Mouse (Mus musculus) bone marrow macrophage, adult 2 months (primary cell): ENCODE data around the gene Fbxo30.

Source experiments
- CTCF ChIP-seq: IDR thresholded peaks from 2 replicates; pipeline ENCODE4 v1.5.1; 2012; ENCODE audit warnings: low read depth, mild to moderate bottlenecking, low read length, moderate library complexity
- POLR2A ChIP-seq: IDR thresholded peaks from 2 replicates; pipeline ENCODE4 v1.6.1; 2012; ENCODE audit warnings: mild to moderate bottlenecking, low read depth, low read length, borderline replicate concordance

DNA sequence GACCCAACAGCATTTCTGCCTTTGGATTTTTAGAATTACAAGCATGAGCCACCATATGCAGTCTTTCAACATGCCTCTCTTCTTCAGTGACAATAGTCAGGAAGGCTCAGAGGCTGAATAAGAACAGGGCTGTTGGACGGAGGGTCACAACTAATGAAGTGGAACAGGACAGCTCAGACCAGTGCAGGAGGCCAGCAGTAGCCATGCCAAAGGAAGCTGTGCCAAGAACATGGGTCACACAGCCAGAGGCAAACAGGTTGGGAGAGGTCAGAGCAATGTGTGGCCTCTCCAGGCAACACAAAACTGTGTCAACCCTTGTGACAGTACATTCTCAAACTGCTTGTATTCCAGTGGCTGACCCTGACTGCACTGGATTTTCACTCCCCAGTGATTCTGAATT, 6.7 kb upstream of the Fbxo30 start:
- TF ChIP-seq CTCF: no peak
- no peak for TF ChIP-seq POLR2A
